Mouse (Mus musculus) midbrain, postnatal 0 days (tissue): ENCODE data around the gene Bcl3. TPM values are rescaled to one million over a fixed set of nuclear protein-coding genes. Genes with fewer than 3 reads are reported as not detected.

Source experiments
- ATAC-seq: fragments of 200-750 bp; cut with Nextera tagmentation; 2 replicates; pipeline ENCODE4 v1.8.0; 2017; ENCODE audit warnings: moderate number of reproducible peaks, mild to moderate bottlenecking, moderate TSS enrichment, moderate library complexity; ENCODE audit not compliant: low FRiP score
- DNase-seq: peaks from one replicate; pipeline ENCODE4 v3.0.0-alpha.2; 2015; ENCODE audit warnings: low spot score
- H3K27ac ChIP-seq: fragments of 300-500 bp; sonication (generic); 2 replicates; pipeline ENCODE4 v1.5.1; 2014; ENCODE audit warnings: low read depth, mild to moderate bottlenecking, low read length, mixed read lengths
- H3K27me3 ChIP-seq: fragments of 300-500 bp; sonication (generic); 2 replicates; pipeline ENCODE4 v1.6.1; 2014; ENCODE audit warnings: low read length, control low read depth, mixed read lengths; ENCODE audit not compliant: insufficient read depth
- H3K36me3 ChIP-seq: fragments of 300-500 bp; sonication (generic); 2 replicates; pipeline ENCODE4 v1.6.1; 2014; ENCODE audit warnings: low read length, control low read depth, mixed read lengths; ENCODE audit not compliant: insufficient read depth
- H3K4me1 ChIP-seq: fragments of 300-500 bp; sonication (generic); 2 replicates; pipeline ENCODE4 v1.6.1; 2014; ENCODE audit warnings: mild to moderate bottlenecking, control low read depth, antibody characterized with exemption, low read length, mixed read lengths; ENCODE audit not compliant: insufficient read depth
- H3K4me2 ChIP-seq: fragments of 300-500 bp; sonication (generic); 2 replicates; pipeline ENCODE4 v1.6.1; 2014; ENCODE audit warnings: low read depth, mild to moderate bottlenecking, low read length, mixed read lengths; ENCODE audit not compliant: poor library complexity, severe bottlenecking
- H3K4me3 ChIP-seq: fragments of 300-500 bp; sonication (generic); 2 replicates; pipeline ENCODE4 v1.5.1; 2014; ENCODE audit warnings: low read depth, mild to moderate bottlenecking, low read length, moderate library complexity
- H3K9ac ChIP-seq: fragments of 300-500 bp; sonication (generic); replicated peaks from 2 replicates; pipeline ENCODE4 v1.6.1; 2014; ENCODE audit warnings: mild to moderate bottlenecking, low read length, moderate library complexity, mixed read lengths; ENCODE audit not compliant: poor library complexity, severe bottlenecking
- H3K9me3 ChIP-seq: fragments of 300-500 bp; sonication (generic); 2 replicates; pipeline ENCODE4 v1.6.1; 2016; ENCODE audit warnings: low read length, control low read depth
- CTCF ChIP-seq: IDR thresholded peaks from 2 replicates; pipeline ENCODE4 v1.5.1; 2016; ENCODE audit warnings: antibody characterized with exemption, mild to moderate bottlenecking
- WGBS: fragments of 180-500 bp; shearing (Covaris S2); extraction: QIAGEN DNeasy Blood & Tissue Kit; methylation state at CpG from one replicate; pipeline ENCODE4 v1.1.7; 2014; 5-methylcytosine and 5-hydroxymethylcytosine counted together
- polyA plus RNA-seq: library from polyadenylated mRNA; unstranded; fragments of >200 nt; fragmentation: Nextera tagmentation; extraction: Ambion mirVana; gene quantifications from 2 replicates; pipeline ENCODE4 v1.2.1, GENCODE M21; 2015
- total RNA-seq: library from RNA; depleted of rRNA; stranded (reverse); fragments of >200 nt; gene quantifications from 2 replicates; pipeline ENCODE4 v1.2.3, GENCODE M21; 2014

Gene Bcl3
- total and polyA plus RNA-seq, 2 experiments from 2014 or later, result 0.55 to 0.93 TPM

DNA sequence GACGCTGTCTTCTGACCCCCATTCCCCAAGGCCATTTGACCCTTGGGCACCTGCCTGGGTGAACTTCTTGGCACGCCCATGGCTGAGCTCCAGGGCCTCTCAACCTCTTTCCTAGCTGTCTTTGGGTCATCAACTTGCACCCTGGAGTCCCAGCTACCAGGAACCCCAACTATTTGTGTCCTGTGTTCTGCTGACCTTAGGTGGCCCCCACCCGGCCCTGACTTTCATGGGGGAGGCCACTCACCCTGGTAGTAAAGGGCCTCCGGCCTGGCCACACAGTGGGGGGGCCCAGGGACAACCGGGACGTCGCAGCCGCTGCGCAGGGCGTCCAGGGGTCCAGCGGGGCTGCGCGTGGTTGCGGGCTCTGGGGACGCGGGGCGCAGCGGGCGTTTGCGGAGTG, 377 bp downstream of the Bcl3 start:
- TF ChIP-seq CTCF, result no peak
- no peak for ATAC-seq

DNA sequence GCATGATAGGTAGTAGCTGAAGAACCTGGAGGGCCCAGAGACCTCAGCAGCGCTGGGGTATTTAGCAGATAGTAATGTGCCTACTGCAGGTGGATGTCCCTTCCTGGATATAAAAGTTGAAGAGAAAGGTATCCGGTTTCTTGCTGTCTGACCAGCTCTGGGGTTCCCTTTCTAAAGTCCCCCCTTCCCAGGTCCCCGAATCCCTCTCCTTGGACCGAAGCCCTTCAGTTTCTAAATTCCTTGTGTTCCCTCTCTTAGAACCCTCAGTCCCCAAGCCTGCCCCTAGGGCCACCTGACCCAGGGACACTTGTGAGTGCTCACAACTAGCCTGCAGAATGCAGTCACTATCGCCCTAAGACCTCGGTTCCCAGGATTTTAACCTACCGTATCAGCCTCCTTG, 937 bp downstream of the Bcl3 start:
- no peak for ATAC-seq
- whole genome bisulfite sequencing, result 66% methylated on average over 7 of the region's 7 CpGs
- H3K9me3 ChIP-seq, result no peaks in the 10 kb centered on the region
- peaks cover 4% of the 10 kb centered on the region; the same call in 1 of the 2 replicates for H3K4me1 ChIP-seq
- no peak overlapping the region for H3K9ac ChIP-seq
- no peak overlapping the region for H3K4me2 ChIP-seq
- no peak for DNase-seq
- no peak overlapping the region for H3K4me3 ChIP-seq
- no peaks in the 10 kb centered on the region for H3K36me3 ChIP-seq
- peaks cover 26% of the 10 kb centered on the region for H3K27me3 ChIP-seq
- no peak overlapping the region for H3K27ac ChIP-seq
- no peak for TF ChIP-seq CTCF

More for the DNA sequence above, 377 bp downstream of the Bcl3 start:
- no peaks in the 10 kb centered on the region for H3K36me3 ChIP-seq
- peak overlapping the region; percentile 30 for H3K4me3 ChIP-seq
- peaks cover 26% of the 10 kb centered on the region for H3K27me3 ChIP-seq
- peak overlapping the region; percentile 8; the same call in 1 of the 2 replicates for H3K9ac ChIP-seq
- DNase-seq, result no peak
- H3K4me1 ChIP-seq, result peaks cover 1% of the 10 kb centered on the region; the same call in 1 of the 2 replicates
- WGBS, result 9% methylated on average over 10 of the region's 20 CpGs
- H3K9me3 ChIP-seq, result no peaks in the 10 kb centered on the region
- H3K27ac ChIP-seq, result no peak overlapping the region
- peak overlapping the region; percentile 56 for H3K4me2 ChIP-seq

DNA sequence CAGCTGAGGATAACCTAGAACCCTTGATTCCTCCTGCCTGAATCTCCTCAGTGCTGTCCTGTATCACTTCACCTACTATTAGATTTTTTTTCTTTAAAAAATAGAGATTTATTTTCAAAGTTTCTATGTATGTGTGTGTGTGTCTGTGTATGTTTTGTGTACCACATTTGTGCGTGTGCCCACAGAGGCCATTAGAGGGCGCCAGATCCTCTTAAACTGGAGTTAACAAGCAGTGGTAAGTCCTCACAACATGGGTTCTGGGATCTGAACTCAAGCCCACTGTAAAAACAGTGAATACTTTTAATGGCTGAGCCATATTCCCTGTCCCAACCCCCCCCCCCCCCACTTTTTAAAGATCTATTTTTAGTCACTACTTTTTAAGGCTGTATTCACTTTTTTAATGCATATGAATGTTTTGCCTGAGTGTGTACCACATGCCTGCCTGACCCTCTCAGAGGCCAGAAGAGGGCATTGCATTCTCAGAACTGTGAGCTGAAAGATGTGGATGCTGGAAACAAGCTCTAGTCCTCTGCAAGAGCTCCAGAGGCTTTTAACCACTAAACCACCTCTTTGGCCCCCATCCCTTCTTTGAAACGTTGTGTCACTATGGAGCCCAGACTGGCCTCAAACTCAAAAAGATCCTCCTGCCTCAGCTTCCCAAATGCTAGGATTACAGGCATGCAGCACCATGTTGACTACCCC, 2.1 kb downstream of the Bcl3 start:
- H3K9ac ChIP-seq, result no peak overlapping the region
- no peak overlapping the region for H3K4me2 ChIP-seq
- 77% methylated on average over 3 of the region's 3 CpGs for WGBS
- DNase-seq (no peak), ATAC-seq (no peak)
- no peak; the same call in 1 of the 2 replicates for TF ChIP-seq CTCF
- H3K27me3 ChIP-seq, result peaks cover 26% of the 10 kb centered on the region
- no peak overlapping the region for H3K4me3 ChIP-seq
- no peaks in the 10 kb centered on the region for H3K9me3 ChIP-seq
- H3K36me3 ChIP-seq, result no peaks in the 10 kb centered on the region
- H3K27ac ChIP-seq, result no peak overlapping the region
- peaks cover 6% of the 10 kb centered on the region; the same call in 1 of the 2 replicates for H3K4me1 ChIP-seq

DNA sequence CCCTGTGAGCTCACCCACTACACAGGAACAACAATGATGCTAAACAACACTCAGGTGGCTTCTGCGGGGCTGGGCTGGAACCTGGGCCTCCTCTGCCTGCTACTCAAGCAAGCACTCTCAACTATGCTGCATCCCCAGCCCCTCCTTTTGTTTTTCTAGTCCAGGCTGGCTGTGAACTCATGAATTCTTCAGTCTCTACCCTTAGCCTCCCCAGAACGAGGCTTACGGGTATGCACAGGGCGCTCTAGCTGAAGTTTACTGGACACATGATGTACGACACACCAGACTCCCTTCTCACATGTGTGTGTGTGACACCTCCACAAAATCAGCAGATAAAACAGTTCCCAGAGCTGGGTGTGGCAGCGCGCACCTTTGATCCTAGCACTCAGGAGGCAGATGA, 3.7 kb downstream of the Bcl3 start:
- Histone ChIP-seq H3K4me1 (peaks cover 6% of the 10 kb centered on the region; the same call in 1 of the 2 replicates), H3K27ac (no peak overlapping the region), H3K36me3 (no peaks in the 10 kb centered on the region), H3K9ac (no peak overlapping the region), H3K9me3 (no peaks in the 10 kb centered on the region), H3K4me3 (no peak overlapping the region), H3K4me2 (no peak overlapping the region), H3K27me3 (peaks cover 23% of the 10 kb centered on the region)
- 90% methylated on average over 7 of the region's 7 CpGs for WGBS
- DNase-seq (no peak), ATAC-seq (no peak)
- no peak for TF ChIP-seq CTCF

DNA sequence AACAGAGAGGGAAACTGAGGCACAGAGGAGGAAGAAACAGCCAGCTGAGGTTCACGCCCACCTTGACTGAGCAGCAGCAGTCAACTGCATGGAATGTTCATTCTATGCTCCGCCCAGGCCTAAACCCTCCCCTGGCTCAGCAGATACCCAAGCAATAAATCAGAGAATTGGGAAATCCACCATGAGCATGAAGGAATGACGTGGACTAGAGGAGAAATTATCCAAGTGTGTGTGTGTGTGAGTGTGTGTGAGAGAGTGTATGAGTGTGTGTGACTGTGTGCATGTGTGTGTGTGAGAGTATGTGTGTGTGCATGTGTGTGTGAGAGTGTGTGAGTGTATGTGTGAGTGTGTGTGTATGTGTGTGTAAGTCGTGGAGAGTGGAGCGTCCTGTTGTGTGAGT, 4.1 kb downstream of the Bcl3 start:
- Histone ChIP-seq H3K9me3 (no peaks in the 10 kb centered on the region), H3K36me3 (no peaks in the 10 kb centered on the region), H3K9ac (no peak overlapping the region), H3K4me3 (no peak overlapping the region), H3K27ac (no peak overlapping the region), H3K4me1 (peaks cover 6% of the 10 kb centered on the region; the same call in 1 of the 2 replicates), H3K27me3 (peaks cover 18% of the 10 kb centered on the region), H3K4me2 (no peak overlapping the region)
- no peak for ATAC-seq
- 89% methylated on average over 5 of the region's 5 CpGs for WGBS
- TF ChIP-seq CTCF, result no peak
- no peak for DNase-seq

DNA sequence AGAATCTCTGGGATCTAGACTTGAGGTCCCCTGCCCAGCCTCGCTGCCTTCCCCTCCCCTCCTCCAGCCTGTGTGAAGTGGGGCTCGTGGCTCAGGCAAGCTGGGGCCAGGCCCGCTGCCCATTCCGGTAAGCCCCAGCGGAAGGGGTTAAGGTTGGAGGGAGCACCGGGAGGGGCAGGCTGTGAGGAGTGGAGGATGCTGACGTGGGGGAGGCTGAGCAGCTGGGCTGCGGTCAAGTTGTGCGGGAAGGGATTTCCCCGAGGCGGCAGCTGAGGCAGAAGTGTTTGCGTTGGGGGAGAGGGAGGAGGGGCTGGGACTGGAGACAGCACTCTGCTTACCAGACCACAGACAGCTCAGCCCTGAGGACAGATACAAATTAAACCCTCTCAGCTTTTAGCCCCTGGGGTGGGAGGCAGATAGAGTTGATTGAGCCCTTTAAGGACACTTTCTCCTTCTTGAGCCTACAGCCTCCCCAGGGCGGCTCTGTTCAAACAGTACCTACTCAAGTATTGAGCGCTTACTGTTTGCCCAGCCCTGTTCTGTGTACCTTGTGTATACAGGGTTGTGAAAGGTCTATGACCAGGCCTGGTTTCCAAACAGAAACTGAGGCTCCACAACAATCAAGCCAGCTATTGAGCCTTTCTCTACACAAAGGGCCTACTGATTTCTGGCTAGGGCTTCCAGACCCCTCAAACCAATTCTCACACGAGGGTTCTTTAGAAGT, 5.0 kb downstream of the Bcl3 start:
- Histone ChIP-seq H3K4me2 (peak overlapping the region; percentile 19), H3K27me3 (peaks cover 16% of the 10 kb centered on the region), H3K9me3 (no peaks in the 10 kb centered on the region), H3K27ac (no peak overlapping the region), H3K4me3 (no peak overlapping the region), H3K9ac (no peak overlapping the region), H3K36me3 (no peaks in the 10 kb centered on the region), H3K4me1 (peaks cover 6% of the 10 kb centered on the region; the same call in 1 of the 2 replicates)
- ATAC-seq, result no peak
- TF ChIP-seq CTCF, result no peak
- DNase-seq, result no peak
- 14% methylated on average over 15 of the region's 15 CpGs for WGBS
